Mouse (Mus musculus) ES-Bruce4 (cell line): ENCODE measurements around the gene Lipn. TPM values are rescaled to one million over a fixed set of nuclear protein-coding genes. Genes with fewer than 3 reads are reported as not detected.

ENCODE experiments used
- H3K27ac ChIP-seq: 2 replicates; pipeline ENCODE4 v1.5.1; 2012; ENCODE audit warnings: low read length, inconsistent platforms; ENCODE audit not compliant: insufficient read depth
- H3K27me3 ChIP-seq: 2 replicates; pipeline ENCODE4 v1.6.1; 2012; ENCODE audit warnings: mild to moderate bottlenecking, low read length, inconsistent platforms; ENCODE audit not compliant: control insufficient read depth, poor library complexity, insufficient read depth, severe bottlenecking
- H3K36me3 ChIP-seq: 2 replicates; pipeline ENCODE4 v1.6.1; 2012; ENCODE audit warnings: inconsistent platforms, mild to moderate bottlenecking, low read length, moderate library complexity; ENCODE audit not compliant: control insufficient read depth, poor library complexity, insufficient read depth, severe bottlenecking
- H3K4me1 ChIP-seq: one replicate; pipeline ENCODE4 v1.8.1; 2011; ENCODE audit warnings: low read length; ENCODE audit not compliant: control insufficient read depth, insufficient read depth
- H3K4me3 ChIP-seq: 2 replicates; pipeline ENCODE4 v1.5.1; 2011; ENCODE audit warnings: low read depth, mild to moderate bottlenecking, low read length
- H3K9ac ChIP-seq: 2 replicates; pipeline ENCODE4 v1.6.1; 2012; ENCODE audit warnings: low read depth, mild to moderate bottlenecking, inconsistent platforms; ENCODE audit not compliant: poor library complexity, severe bottlenecking
- H3K9me3 ChIP-seq: replicated peaks from 2 replicates; pipeline ENCODE4 v1.6.1; 2012; ENCODE audit warnings: mild to moderate bottlenecking, low read length, inconsistent platforms; ENCODE audit not compliant: control insufficient read depth, poor library complexity, insufficient read depth, severe bottlenecking
- CTCF ChIP-seq: IDR thresholded peaks from one replicate; pipeline ENCODE4 v1.8.1; 2011; ENCODE audit warnings: low read depth, low read length
- EP300 ChIP-seq: IDR thresholded peaks from 2 replicates; pipeline ENCODE4 v1.6.1; 2011; ENCODE audit warnings: low read depth, low read length; ENCODE audit not compliant: insufficient read depth
- POLR2A ChIP-seq: IDR thresholded peaks from one replicate; pipeline ENCODE4 v1.8.1; 2011; ENCODE audit warnings: low read length; ENCODE audit not compliant: insufficient read depth
- polyA plus RNA-seq: library from polyadenylated mRNA; stranded (reverse); fragments of >200 nt; gene quantifications from 2 replicates; pipeline ENCODE4 v1.2.4, GENCODE M21; 2011; ENCODE audit warnings: low read depth; ENCODE audit not compliant: missing spikeins, insufficient read depth, insufficient read length

Lipn gene
- polyA plus RNA-seq, 1 experiment: not detected

DNA sequence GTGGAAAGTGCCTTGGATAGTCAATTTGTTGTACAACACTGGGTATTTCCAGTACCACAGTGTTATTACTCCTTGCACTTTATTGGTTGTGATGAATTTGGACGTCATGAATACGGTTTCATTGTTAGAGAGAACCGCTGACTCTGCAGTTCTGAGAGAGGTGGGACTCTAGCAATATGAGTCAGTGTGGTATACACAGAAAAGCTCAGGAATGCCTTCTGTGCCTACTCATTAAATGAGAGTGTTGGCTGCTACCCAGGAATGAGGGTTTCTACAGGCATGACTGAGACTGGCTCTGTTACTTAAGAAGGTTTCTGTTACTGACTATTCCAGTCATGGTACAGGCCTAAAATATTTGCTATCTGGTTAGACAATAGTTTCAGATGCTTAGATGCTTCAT is 15.7 kb upstream of the Lipn start:
- Histone ChIP-seq H3K4me3 (no peak overlapping the region), H3K27me3 (no peaks in the 10 kb centered on the region), H3K27ac (no peak overlapping the region), H3K4me1 (no peaks in the 10 kb centered on the region), H3K36me3 (no peaks in the 10 kb centered on the region), H3K9me3 (no peaks in the 10 kb centered on the region), H3K9ac (no peak overlapping the region)
- TF ChIP-seq EP300 (no peak), POLR2A (no peak), CTCF (no peak)

DNA sequence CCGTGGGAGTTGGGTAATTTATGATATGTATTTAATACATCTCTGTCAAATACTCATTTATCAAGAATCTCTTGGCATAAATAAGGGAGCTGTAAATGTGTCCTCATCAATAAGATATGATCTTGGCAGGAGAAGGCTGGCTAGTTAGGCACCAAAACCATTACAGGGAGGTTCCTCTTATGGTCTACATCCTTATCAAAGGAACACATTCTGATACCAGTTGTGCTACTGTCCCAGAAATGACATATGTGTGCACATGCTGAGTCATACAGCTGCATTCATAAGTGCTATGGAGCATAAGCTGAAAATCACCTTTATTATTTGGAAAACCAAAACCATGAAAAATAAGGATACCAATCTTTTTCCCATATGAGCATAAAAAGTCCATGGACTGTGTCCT is 3.6 kb upstream of the Lipn start:
- Histone ChIP-seq H3K9me3 (no peaks in the 10 kb centered on the region), H3K27ac (no peak overlapping the region), H3K9ac (no peak overlapping the region), H3K27me3 (no peaks in the 10 kb centered on the region), H3K4me3 (no peak overlapping the region), H3K4me1 (no peaks in the 10 kb centered on the region), H3K36me3 (no peaks in the 10 kb centered on the region)
- no peak for TF ChIP-seq POLR2A
- TF ChIP-seq EP300: no peak
- TF ChIP-seq CTCF: no peak

DNA sequence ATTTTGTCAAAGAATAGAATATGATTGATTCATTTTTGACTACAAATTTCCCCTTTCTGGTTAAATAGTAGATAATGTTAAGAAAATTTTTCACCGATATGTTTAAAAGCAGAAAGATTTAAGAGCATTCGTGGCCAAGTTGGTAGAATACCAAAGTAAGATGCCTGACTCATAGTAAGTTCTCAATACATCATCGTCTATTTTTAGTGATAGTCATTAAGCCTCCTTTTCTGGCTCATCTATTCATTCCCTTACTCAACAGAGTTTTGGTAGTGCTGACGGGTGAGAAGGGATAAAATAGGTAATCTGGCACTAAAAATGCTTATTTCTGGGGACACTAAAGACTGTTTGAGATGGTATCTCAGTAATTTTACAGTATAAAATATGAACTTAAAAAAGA is 3.1 kb upstream of the Lipn start:
- Histone ChIP-seq H3K27me3 (no peaks in the 10 kb centered on the region), H3K4me3 (no peak overlapping the region), H3K9ac (no peak overlapping the region), H3K4me1 (no peaks in the 10 kb centered on the region), H3K27ac (no peak overlapping the region), H3K36me3 (no peaks in the 10 kb centered on the region), H3K9me3 (no peaks in the 10 kb centered on the region)
- TF ChIP-seq CTCF: no peak
- TF ChIP-seq EP300: no peak
- no peak for TF ChIP-seq POLR2A

DNA sequence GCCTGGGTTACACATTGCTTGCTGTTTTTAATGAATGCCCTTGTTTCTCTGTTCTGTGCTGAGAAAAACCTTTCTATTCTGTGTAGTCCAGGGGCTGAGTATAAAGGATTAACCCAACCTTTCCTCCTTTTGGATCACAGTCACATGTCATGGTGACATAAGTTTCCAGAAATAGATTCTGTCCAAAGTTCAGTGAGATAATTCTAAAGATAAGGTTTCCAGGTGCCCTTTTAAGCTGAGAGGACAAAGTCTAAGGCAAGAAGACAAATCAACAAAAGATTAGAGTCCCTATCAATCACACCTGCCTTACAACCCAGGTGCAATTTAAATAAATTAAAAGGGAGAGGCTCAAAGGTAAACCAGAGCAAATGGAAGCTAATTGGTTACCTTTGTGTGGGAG is 7.1 kb downstream of the Lipn start:
- Histone ChIP-seq H3K9ac (no peak overlapping the region), H3K27me3 (no peaks in the 10 kb centered on the region), H3K27ac (no peak overlapping the region), H3K36me3 (no peaks in the 10 kb centered on the region), H3K9me3 (no peaks in the 10 kb centered on the region), H3K4me3 (no peak overlapping the region), H3K4me1 (no peaks in the 10 kb centered on the region)
- no peak for TF ChIP-seq EP300
- no peak for TF ChIP-seq POLR2A
- no peak for TF ChIP-seq CTCF

DNA sequence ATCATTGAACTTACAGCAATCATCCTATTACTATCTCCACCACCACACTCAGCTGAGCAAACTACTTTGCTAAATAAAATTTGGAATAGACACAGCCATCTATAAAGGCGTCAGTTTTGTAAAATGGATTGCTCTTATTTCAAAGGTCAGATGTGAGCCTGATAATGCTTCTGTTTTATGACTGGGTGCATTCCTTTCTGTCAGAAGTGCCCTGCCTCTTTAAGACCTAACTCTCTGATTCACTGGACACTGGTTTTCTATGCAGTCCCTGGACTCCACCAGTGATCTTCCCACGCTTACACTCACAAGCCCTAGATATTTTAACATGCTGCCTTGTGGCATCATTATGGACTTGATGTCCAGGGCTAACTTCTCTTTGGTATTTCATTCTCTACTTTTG is 11.0 kb downstream of the Lipn start:
- H3K27me3 ChIP-seq: no peaks in the 10 kb centered on the region
- no peaks in the 10 kb centered on the region for H3K36me3 ChIP-seq
- TF ChIP-seq CTCF (no peak), POLR2A (no peak), EP300 (no peak)
- H3K9me3 ChIP-seq: no peaks in the 10 kb centered on the region
- H3K27ac ChIP-seq: no peak overlapping the region
- no peak overlapping the region for H3K9ac ChIP-seq
- no peak overlapping the region for H3K4me3 ChIP-seq
- H3K4me1 ChIP-seq: no peaks in the 10 kb centered on the region

DNA sequence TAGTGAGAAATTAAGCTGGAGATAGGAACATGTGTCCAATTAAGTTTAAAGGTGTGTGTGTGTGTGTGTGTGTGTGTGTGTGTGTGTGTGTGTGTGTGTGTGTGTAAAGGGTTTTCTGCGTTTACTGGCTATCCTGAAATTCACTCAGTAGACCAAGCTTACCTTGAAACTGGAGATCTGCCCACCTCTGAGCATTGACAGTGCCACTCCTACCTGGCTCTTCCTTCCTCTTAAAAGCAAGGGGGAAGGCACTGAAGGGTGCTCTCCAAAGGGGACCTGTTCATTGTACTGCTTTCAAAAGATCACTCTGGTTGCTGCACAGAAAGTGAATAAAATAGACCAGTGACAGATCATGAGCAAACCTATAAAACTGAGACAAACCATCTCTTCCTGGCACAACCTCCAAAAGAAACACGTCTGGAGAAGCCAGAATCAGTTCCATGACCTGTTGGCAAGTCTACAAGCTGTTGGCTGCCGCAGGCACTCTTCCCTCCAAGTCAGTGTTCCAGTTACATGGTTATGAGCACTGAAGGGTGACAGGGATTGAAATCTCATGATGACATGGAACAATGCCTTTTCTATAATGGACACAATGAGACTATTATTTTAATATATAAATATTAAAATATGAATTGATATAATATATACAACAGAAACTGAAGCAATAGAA is 22.0 kb downstream of the Lipn start:
- H3K9ac ChIP-seq: no peak overlapping the region
- TF ChIP-seq POLR2A (no peak), EP300 (no peak), CTCF (no peak)
- H3K4me3 ChIP-seq: no peak overlapping the region
- H3K9me3 ChIP-seq: no peaks in the 10 kb centered on the region
- no peaks in the 10 kb centered on the region for H3K4me1 ChIP-seq
- H3K27ac ChIP-seq: no peak overlapping the region
- H3K27me3 ChIP-seq: no peaks in the 10 kb centered on the region
- no peaks in the 10 kb centered on the region for H3K36me3 ChIP-seq
